Mouse (Mus musculus): ENCODE data around the gene Arpc3. TPM values are rescaled to one million over a fixed set of nuclear protein-coding genes. Genes with fewer than 3 reads are reported as not detected.
A peak's percentile ranks its signal among the peaks of the same experiment; 100 is the strongest.

Gene Arpc3
- polyA plus RNA-seq, 1 experiment = 203 TPM

- whole genome bisulfite sequencing = 18% methylated on average over 15 of the region's 15 CpGs
- H3K27ac ChIP-seq (ENCODE audit: insufficient read depth, low read length) = no peak overlapping the region
- TF ChIP-seq CTCF (IDR thresholded peaks at IDR 0.05; ENCODE audit: borderline replicate concordance, insufficient read depth, low read depth, low read length) = no peak
- TF ChIP-seq POLR2A (IDR thresholded peaks at IDR 0.05; ENCODE audit: borderline replicate concordance, insufficient read depth, low read length) = no peak
- no peaks in the 10 kb centered on the region for H3K27me3 ChIP-seq (ENCODE audit: control insufficient read depth, insufficient read depth, low read length)
- no peaks in the 10 kb centered on the region for H3K4me1 ChIP-seq (ENCODE audit: control insufficient read depth, insufficient read depth, low read length)
- no peak for DNase-seq
- peak overlapping the region; percentile 94 for H3K4me3 ChIP-seq (replicated peaks; ENCODE audit: insufficient read depth, low read depth, low read length)
These were observed 31.4 kb downstream of the Arpc3 start for GRCm38 (mm10) chr5:122423083-122423482.

- Histone ChIP-seq H3K4me1 (ENCODE audit: control insufficient read depth, insufficient read depth, low read length) (no peaks in the 10 kb centered on the region), H3K27ac (ENCODE audit: insufficient read depth, low read length) (no peak overlapping the region), H3K27me3 (ENCODE audit: control insufficient read depth, insufficient read depth, low read length) (no peaks in the 10 kb centered on the region), H3K4me3 (replicated peaks; ENCODE audit: insufficient read depth, low read depth, low read length) (no peak overlapping the region)
- WGBS = 48% methylated on average over 2 of the region's 2 CpGs
- TF ChIP-seq CTCF (IDR thresholded peaks at IDR 0.05; ENCODE audit: borderline replicate concordance, insufficient read depth, low read depth, low read length) = no peak
- TF ChIP-seq POLR2A (IDR thresholded peaks at IDR 0.05; ENCODE audit: borderline replicate concordance, insufficient read depth, low read length) = no peak
- no peak for DNase-seq
These were observed 33.9 kb downstream of the Arpc3 start for GRCm38 (mm10) chr5:122425550-122425949.

GRCm38 (mm10) chr5:122430036-122430775, 38.5 kb downstream of the Arpc3 start:
- no peaks in the 10 kb centered on the region for H3K27me3 ChIP-seq (ENCODE audit: control insufficient read depth, insufficient read depth, low read length)
- no peaks in the 10 kb centered on the region for H3K4me1 ChIP-seq (ENCODE audit: control insufficient read depth, insufficient read depth, low read length)
- TF ChIP-seq POLR2A (IDR thresholded peaks at IDR 0.05; ENCODE audit: borderline replicate concordance, insufficient read depth, low read length) (no peak), CTCF (IDR thresholded peaks at IDR 0.05; ENCODE audit: borderline replicate concordance, insufficient read depth, low read depth, low read length) (no peak)
- no peak overlapping the region for H3K4me3 ChIP-seq (replicated peaks; ENCODE audit: insufficient read depth, low read depth, low read length)
- 88% methylated on average over 4 of the region's 4 CpGs for WGBS
- H3K27ac ChIP-seq (ENCODE audit: insufficient read depth, low read length) = no peak overlapping the region
- DNase-seq = no peak

GRCm38 (mm10) chr5:122431221-122431620, 39.5 kb downstream of the Arpc3 start:
- Histone ChIP-seq H3K27ac (ENCODE audit: insufficient read depth, low read length) (no peak overlapping the region), H3K4me3 (replicated peaks; ENCODE audit: insufficient read depth, low read depth, low read length) (no peak overlapping the region), H3K27me3 (ENCODE audit: control insufficient read depth, insufficient read depth, low read length) (no peaks in the 10 kb centered on the region), H3K4me1 (ENCODE audit: control insufficient read depth, insufficient read depth, low read length) (no peaks in the 10 kb centered on the region)
- no peak for DNase-seq
- TF ChIP-seq POLR2A (IDR thresholded peaks at IDR 0.05; ENCODE audit: borderline replicate concordance, insufficient read depth, low read length) = no peak
- TF ChIP-seq CTCF (IDR thresholded peaks at IDR 0.05; ENCODE audit: borderline replicate concordance, insufficient read depth, low read depth, low read length) = no peak
- WGBS = 87% methylated on average over 8 of the region's 8 CpGs

GRCm38 (mm10) chr5:122434541-122434940, 42.9 kb downstream of the Arpc3 start:
- Histone ChIP-seq H3K27me3 (ENCODE audit: control insufficient read depth, insufficient read depth, low read length) (no peaks in the 10 kb centered on the region), H3K4me3 (replicated peaks; ENCODE audit: insufficient read depth, low read depth, low read length) (no peak overlapping the region), H3K27ac (ENCODE audit: insufficient read depth, low read length) (no peak overlapping the region), H3K4me1 (ENCODE audit: control insufficient read depth, insufficient read depth, low read length) (peaks cover 3% of the 10 kb centered on the region)
- TF ChIP-seq CTCF (IDR thresholded peaks at IDR 0.05; ENCODE audit: borderline replicate concordance, insufficient read depth, low read depth, low read length) = peak; percentile 20; the same call in 1 of the 2 replicates
- no peak for TF ChIP-seq POLR2A (IDR thresholded peaks at IDR 0.05; ENCODE audit: borderline replicate concordance, insufficient read depth, low read length)
- 66% methylated on average over 4 of the region's 4 CpGs for WGBS
- no peak for DNase-seq

GRCm38 (mm10) chr5:122439400-122440094, 47.9 kb downstream of the Arpc3 start:
- Histone ChIP-seq H3K4me1 (ENCODE audit: control insufficient read depth, insufficient read depth, low read length) (peaks cover 16% of the 10 kb centered on the region), H3K4me3 (replicated peaks; ENCODE audit: insufficient read depth, low read depth, low read length) (no peak overlapping the region), H3K27ac (ENCODE audit: insufficient read depth, low read length) (peak overlapping the region; percentile 85), H3K27me3 (ENCODE audit: control insufficient read depth, insufficient read depth, low read length) (no peaks in the 10 kb centered on the region)
- DNase-seq = peak; percentile 43 to 71
- WGBS = 61% methylated on average over 19 of the region's 19 CpGs
- TF ChIP-seq CTCF (IDR thresholded peaks at IDR 0.05; ENCODE audit: borderline replicate concordance, insufficient read depth, low read depth, low read length) = no peak
- no peak for TF ChIP-seq POLR2A (IDR thresholded peaks at IDR 0.05; ENCODE audit: borderline replicate concordance, insufficient read depth, low read length)

GRCm38 (mm10) chr5:122440095-122440630, 48.5 kb downstream of the Arpc3 start:
- Histone ChIP-seq H3K27me3 (ENCODE audit: control insufficient read depth, insufficient read depth, low read length) (no peaks in the 10 kb centered on the region), H3K27ac (ENCODE audit: insufficient read depth, low read length) (peak overlapping the region; percentile 75; the same call in 1 of the 2 replicates), H3K4me3 (replicated peaks; ENCODE audit: insufficient read depth, low read depth, low read length) (no peak overlapping the region), H3K4me1 (ENCODE audit: control insufficient read depth, insufficient read depth, low read length) (peaks cover 16% of the 10 kb centered on the region)
- no peak for TF ChIP-seq CTCF (IDR thresholded peaks at IDR 0.05; ENCODE audit: borderline replicate concordance, insufficient read depth, low read depth, low read length)
- TF ChIP-seq POLR2A (IDR thresholded peaks at IDR 0.05; ENCODE audit: borderline replicate concordance, insufficient read depth, low read length) = no peak
- WGBS = 94% methylated on average over 12 of the region's 12 CpGs
- no peak for DNase-seq

Measured in cerebellum, adult 2 months (tissue).